ENCODE assay signal across 14 mouse cellular contexts in the genomic region with DNA sequence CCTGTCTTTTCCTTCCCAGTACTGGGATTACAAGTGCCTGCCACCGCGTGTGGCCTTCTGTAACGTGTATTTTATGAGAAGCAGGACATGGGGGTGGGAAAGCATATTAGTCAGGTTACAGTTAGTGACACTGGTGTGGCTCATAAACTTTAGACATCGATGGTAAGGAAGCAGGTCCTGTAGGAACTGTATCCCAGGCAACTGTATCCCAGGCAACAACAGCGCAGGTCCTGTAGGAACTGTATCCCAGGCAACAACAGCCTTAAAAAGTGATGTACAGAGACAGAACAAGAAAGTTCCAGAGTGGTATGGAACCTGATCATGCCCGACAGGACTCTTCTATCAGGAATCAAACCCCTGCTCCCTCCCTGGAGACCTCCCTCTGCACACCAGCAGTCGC. TPM values are rescaled to one million over a fixed set of nuclear protein-coding genes. Genes with fewer than 3 reads are reported as not detected.
DNase-seq lines count a peak whose midpoint lies in the region; ATAC-seq and TF ChIP-seq lines count a peak whose summit lies in the region.
"Had no signal": no experiment of that assay in that cellular context is flagged by ENCODE, and none has a peak within 500 bp of the region (broad histone marks: within the 10 kb centered on the region; RNA-seq: fewer than 3 reads in every experiment).

No protein-coding gene starts in this region.

- H3K9me3 ChIP-seq in kidney, embryonic 14.5 days (ENCODE audit: control insufficient read depth, low read length), result no peaks in the 10 kb centered on the region
- no peaks in the 10 kb centered on the region for H3K9me3 ChIP-seq in neural tube, embryonic 13.5 days
- no peaks in the 10 kb centered on the region for H3K9me3 ChIP-seq in midbrain, embryonic 14.5 days (ENCODE audit: control insufficient read depth, low read length)
- H3K9me3 ChIP-seq: heart, embryonic 12.5 days; lung, embryonic 15.5 days had no signal

- WGBS in kidney, embryonic 14.5 days, result 41% methylated on average over 7 of the region's 7 CpGs
- 61% methylated on average over 7 of the region's 7 CpGs for WGBS in kidney, adult 2 months
- 59% methylated on average over 7 of the region's 7 CpGs for WGBS in neural tube, embryonic 13.5 days
- WGBS in midbrain, embryonic 14.5 days, result 63% methylated on average over 7 of the region's 7 CpGs

- peak overlapping the region; percentile 84 for H3K27ac ChIP-seq in kidney, embryonic 14.5 days (ENCODE audit: low read depth, low read length)
- H3K27ac ChIP-seq in kidney, adult 2 months (ENCODE audit: insufficient read depth, low read depth, low read length), result no peak overlapping the region
- 0 out of 2 replicates have a peak overlapping the region, but pooled peaks have one; percentile 18 for H3K27ac ChIP-seq in neural tube, embryonic 13.5 days (replicated peaks)
- H3K27ac ChIP-seq in midbrain, embryonic 14.5 days (replicated peaks; ENCODE audit: low read depth, low read length), result 0 out of 2 replicates have a peak overlapping the region, but pooled peaks have one; percentile 32
- H3K27ac ChIP-seq: lung, embryonic 15.5 days had no signal

- H3K4me2 ChIP-seq in kidney, embryonic 14.5 days (replicated peaks; ENCODE audit: low read depth, low read length), result no peak overlapping the region
- no peak overlapping the region for H3K4me2 ChIP-seq in neural tube, embryonic 13.5 days
- no peak overlapping the region for H3K4me2 ChIP-seq in midbrain, embryonic 14.5 days (ENCODE audit: low read length)
- H3K4me2 ChIP-seq: heart, embryonic 12.5 days; lung, embryonic 15.5 days had no signal

- ATAC-seq in kidney, embryonic 14.5 days (ENCODE audit: low FRiP score, low TSS enrichment), result peak; percentile 32; the same call in 1 of the 2 replicates
- no peak for ATAC-seq in neural tube, embryonic 13.5 days (ENCODE audit: low read depth)
- no peak for ATAC-seq in midbrain, embryonic 14.5 days (ENCODE audit: low FRiP score, low TSS enrichment)
- ATAC-seq: forebrain, embryonic 14.5 days had no signal

- H3K36me3 ChIP-seq in kidney, embryonic 14.5 days (ENCODE audit: control insufficient read depth, insufficient read depth, low read length), result peaks cover 28% of the 10 kb centered on the region; the same call in 1 of the 2 replicates
- no peaks in the 10 kb centered on the region for H3K36me3 ChIP-seq in kidney, adult 2 months (ENCODE audit: control insufficient read depth, insufficient read depth, low read length)
- peaks cover 22% of the 10 kb centered on the region for H3K36me3 ChIP-seq in neural tube, embryonic 13.5 days
- H3K36me3 ChIP-seq in midbrain, embryonic 14.5 days (ENCODE audit: control insufficient read depth, insufficient read depth, low read length), result peaks cover 20% of the 10 kb centered on the region

- no peak overlapping the region for H3K4me3 ChIP-seq in kidney, embryonic 14.5 days (ENCODE audit: low read length)
- no peak overlapping the region for H3K4me3 ChIP-seq in kidney, adult 2 months (ENCODE audit: insufficient read depth, low read depth, low read length)
- H3K4me3 ChIP-seq in neural tube, embryonic 13.5 days, result no peak overlapping the region
- H3K4me3 ChIP-seq in midbrain, embryonic 14.5 days (replicated peaks; ENCODE audit: low read depth, low read length), result no peak overlapping the region
- H3K4me3 ChIP-seq: heart, embryonic 12.5 days; lung, embryonic 15.5 days had no signal

- no peaks in the 10 kb centered on the region for H3K27me3 ChIP-seq in kidney, embryonic 14.5 days (ENCODE audit: control insufficient read depth, insufficient read depth, low read length)
- no peaks in the 10 kb centered on the region for H3K27me3 ChIP-seq in kidney, adult 2 months (replicated peaks; ENCODE audit: control insufficient read depth, insufficient read depth, low read length)
- no peaks in the 10 kb centered on the region for H3K27me3 ChIP-seq in neural tube, embryonic 13.5 days
- H3K27me3 ChIP-seq in midbrain, embryonic 14.5 days (ENCODE audit: control insufficient read depth, insufficient read depth, low read length), result no peaks in the 10 kb centered on the region
- H3K27me3 ChIP-seq: heart, embryonic 12.5 days; lung, embryonic 15.5 days had no signal

- no peak overlapping the region for H3K9ac ChIP-seq in kidney, embryonic 14.5 days (ENCODE audit: low read depth, low read length)
- H3K9ac ChIP-seq in neural tube, embryonic 13.5 days, result no peak overlapping the region
- no peak overlapping the region; the same call in 1 of the 2 replicates for H3K9ac ChIP-seq in midbrain, embryonic 14.5 days (replicated peaks; ENCODE audit: low read length)
- H3K9ac ChIP-seq: heart, embryonic 12.5 days; lung, embryonic 15.5 days had no signal

- TF ChIP-seq POLR2A in kidney, adult 2 months (IDR thresholded peaks at IDR 0.05; ENCODE audit: low read depth, low read length), result no peak

- peaks cover 27% of the 10 kb centered on the region for H3K4me1 ChIP-seq in kidney, embryonic 14.5 days (ENCODE audit: control insufficient read depth, insufficient read depth, low read length)
- H3K4me1 ChIP-seq in kidney, adult 2 months (ENCODE audit: control insufficient read depth, insufficient read depth, low read length), result no peaks in the 10 kb centered on the region
- H3K4me1 ChIP-seq in neural tube, embryonic 13.5 days (replicated peaks), result peaks cover 33% of the 10 kb centered on the region
- H3K4me1 ChIP-seq in midbrain, embryonic 14.5 days (ENCODE audit: control insufficient read depth, insufficient read depth, low read length), result peaks cover 11% of the 10 kb centered on the region; the same call in 1 of the 2 replicates

- TF ChIP-seq CTCF in kidney, adult 2 months (conservative IDR thresholded peaks at IDR 0.05; ENCODE audit: insufficient read depth, insufficient read length, low read depth, low read length), result no peak

- DNase-seq in kidney, adult 2 months, result no peak
- DNase-seq in neural tube, embryonic 10.5 days (ENCODE audit: extremely low spot score, low spot score), result no peak
- DNase-seq in midbrain, embryonic 14.5 days, result peak; percentile 62
- no peak for DNase-seq in spleen, postnatal 36 days (ENCODE audit: low spot score in 2 of 2)
- DNase-seq in cerebellum, postnatal 36 days, result no peak
- DNase-seq: adrenal gland, postnatal 36 days; cerebellum, postnatal 25 days; kidney, postnatal 14 days had no signal

RNA-seq across cellular contexts. Expression of a gene that starts 20.8 kb away (rescaled TPM):
- polyA plus RNA-seq in kidney, embryonic 14.5 days (2014; fragmentation: Nextera tagmentation; extraction: Ambion mirVana), result 0.41 and 0.42 TPM in 2 replicates
- 0.06 and 0.07 TPM in 2 replicates for polyA plus RNA-seq in kidney, adult 2 months (2012; rRNA removed)
- 0.13 TPM in 1 of 2 replicates, not detected in the other for polyA plus RNA-seq in neural tube, embryonic 13.5 days (2015; fragmentation: Nextera tagmentation; extraction: Ambion mirVana)
- polyA plus RNA-seq in midbrain, embryonic 14.5 days (2014; fragmentation: Nextera tagmentation; extraction: Ambion mirVana), result 0.21 and 0.22 TPM in 2 replicates
- polyA plus RNA-seq: liver, adult 2 months had no signal

RNA-seq across cellular contexts. Expression of a gene that starts 31.5 kb away (rescaled TPM):
- polyA plus RNA-seq in kidney, embryonic 14.5 days (2014; fragmentation: Nextera tagmentation; extraction: Ambion mirVana), result 12.2 and 18.1 TPM in 2 replicates
- 11.2 and 12.3 TPM in 2 replicates for polyA plus RNA-seq in kidney, adult 2 months (2012; rRNA removed)
- 15.6 and 17.9 TPM in 2 replicates for polyA plus RNA-seq in neural tube, embryonic 13.5 days (2015; fragmentation: Nextera tagmentation; extraction: Ambion mirVana)
- 11.7 and 13.4 TPM in 2 replicates for polyA plus RNA-seq in midbrain, embryonic 14.5 days (2014; fragmentation: Nextera tagmentation; extraction: Ambion mirVana)

RNA-seq across cellular contexts. Expression of a gene that starts 34.0 kb away (rescaled TPM):
- 58.7 and 102 TPM in 2 replicates for polyA plus RNA-seq in kidney, embryonic 14.5 days (2014; fragmentation: Nextera tagmentation; extraction: Ambion mirVana)
- 78.7 and 83.3 TPM in 2 replicates for polyA plus RNA-seq in kidney, adult 2 months (2012; rRNA removed)
- 56.4 and 57.5 TPM in 2 replicates for polyA plus RNA-seq in neural tube, embryonic 13.5 days (2015; fragmentation: Nextera tagmentation; extraction: Ambion mirVana)
- 71.3 and 81.8 TPM in 2 replicates for polyA plus RNA-seq in midbrain, embryonic 14.5 days (2014; fragmentation: Nextera tagmentation; extraction: Ambion mirVana)
